Mouse (Mus musculus) left cerebral cortex, postnatal 4 days (tissue): ENCODE measurements at regions not wholly inside any gene's neighbourhood (a gene's known extent, or its start where the extent isn't known, plus 50 kb on each side); places are given as distances from the start of the nearest gene placed in this dataset.

Experiments
- DNase-seq: peaks from one replicate; pipeline ENCODE4 v3.0.0-alpha.2; 2022
- intact Hi-C: fragments of 180-260 bp; cut with DNase I; formaldehyde crosslinking; loops from one replicate; pipeline ENCODE4 v1.15.1; 2025

GRCm38 (mm10) chr12:92703731-92704130 is 854.8 kb upstream of the Sel1l start:
- DNase-seq = no peak
- intact Hi-C loops = no loop called here

GRCm38 (mm10) chr12:92692956-92693355 is 844.0 kb upstream of the Sel1l start:
- intact Hi-C loops = no loop called here
- no peak for DNase-seq

DNA sequence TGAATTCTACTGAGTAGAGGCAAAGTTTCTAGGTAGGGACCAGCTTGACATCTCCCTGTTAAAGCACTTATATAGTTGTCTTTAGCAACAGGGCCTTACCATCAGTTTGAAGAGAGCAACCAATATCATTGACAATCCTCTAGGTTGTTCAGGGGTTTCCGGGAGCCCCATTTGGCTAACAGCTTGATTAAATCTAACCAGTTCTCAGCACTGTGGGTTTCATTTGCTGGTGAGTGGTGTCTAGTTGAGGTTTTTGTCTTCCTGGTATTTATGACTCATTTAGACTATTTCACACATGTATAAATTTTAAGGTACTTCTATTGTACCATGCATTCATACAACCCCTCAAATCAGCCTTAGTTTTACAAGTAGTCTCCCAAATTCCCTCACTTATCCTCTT is 823.4 kb upstream of the Sel1l start:
- no peak for DNase-seq
- intact Hi-C loops = no loop called here

DNA sequence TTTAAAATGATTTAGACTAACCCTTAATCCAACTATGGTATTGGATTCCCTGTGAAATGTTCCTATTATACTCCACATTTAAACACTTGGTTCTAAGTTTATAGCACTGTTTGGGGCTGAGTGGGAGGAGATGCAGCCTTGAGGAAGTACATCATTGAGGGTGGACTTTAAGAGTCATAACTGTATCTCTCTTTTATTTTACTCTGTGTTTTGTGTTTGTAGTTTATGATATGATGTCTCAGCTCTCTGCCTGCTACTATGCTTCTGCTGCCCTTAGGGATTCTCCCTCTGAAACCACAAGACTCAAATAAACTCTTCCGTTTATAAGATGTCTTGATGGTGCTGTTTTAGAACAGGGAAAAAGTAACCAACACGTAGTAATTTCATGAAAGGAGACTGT is 797.7 kb upstream of the Sel1l start:
- intact Hi-C loops = no loop called here

DNA sequence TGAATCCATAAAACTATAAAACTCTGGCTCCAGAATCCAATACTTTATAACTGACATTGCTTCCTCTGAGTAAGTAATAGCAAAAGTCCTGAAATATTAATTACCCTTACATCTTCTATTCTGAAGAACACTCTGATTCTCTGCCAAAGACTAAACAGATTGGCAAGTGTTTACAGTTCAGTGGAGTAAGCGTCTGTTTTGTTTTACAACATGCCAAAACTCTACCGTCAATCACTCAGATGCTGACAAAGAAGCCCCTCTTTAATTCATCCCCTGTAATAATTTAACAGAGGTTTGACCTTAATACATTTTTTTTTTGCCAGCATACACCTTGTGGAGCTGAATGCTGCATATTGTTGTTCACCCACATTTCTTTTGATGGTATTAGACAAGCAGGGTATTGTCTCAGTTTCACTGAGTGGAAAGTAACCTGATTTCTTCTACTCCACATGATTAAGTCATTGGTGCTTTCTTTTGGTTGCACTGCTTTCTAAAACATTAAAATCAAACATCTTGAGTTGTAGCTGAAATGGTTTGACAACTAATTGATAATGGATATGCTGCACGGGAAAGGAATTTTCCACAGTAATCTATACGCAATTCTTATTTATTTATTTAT is 796.2 kb upstream of the Sel1l start:
- DNase-seq = no peak
- intact Hi-C loops = no loop called here

More for the DNA sequence above, 797.7 kb upstream of the Sel1l start:
- no peak for DNase-seq

GRCm38 (mm10) chr12:92619120-92619519 is 770.2 kb upstream of the Sel1l start:
- DNase-seq = no peak
- intact Hi-C loops = no loop called here

DNA sequence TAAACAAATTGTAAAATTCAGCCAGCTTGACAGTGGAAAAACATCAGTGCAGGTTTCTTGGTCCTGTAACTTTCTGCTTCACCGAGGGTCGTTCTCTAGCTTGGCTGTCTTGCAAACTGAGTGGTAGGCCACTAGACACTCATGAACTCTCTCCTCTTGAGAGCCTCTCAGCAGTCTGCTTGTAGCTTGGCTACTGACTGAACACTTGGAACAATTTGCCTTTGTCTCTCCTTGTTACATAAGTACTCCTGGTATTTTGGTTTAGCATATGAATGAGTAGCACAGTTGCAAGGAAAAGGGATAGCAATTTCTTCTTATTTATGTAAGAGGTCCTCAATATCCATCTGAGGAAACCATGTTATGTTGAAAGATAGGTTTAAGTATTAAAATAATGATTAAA is 769.6 kb upstream of the Sel1l start:
- DNase-seq = no peak
- intact Hi-C loops = no loop called here

DNA sequence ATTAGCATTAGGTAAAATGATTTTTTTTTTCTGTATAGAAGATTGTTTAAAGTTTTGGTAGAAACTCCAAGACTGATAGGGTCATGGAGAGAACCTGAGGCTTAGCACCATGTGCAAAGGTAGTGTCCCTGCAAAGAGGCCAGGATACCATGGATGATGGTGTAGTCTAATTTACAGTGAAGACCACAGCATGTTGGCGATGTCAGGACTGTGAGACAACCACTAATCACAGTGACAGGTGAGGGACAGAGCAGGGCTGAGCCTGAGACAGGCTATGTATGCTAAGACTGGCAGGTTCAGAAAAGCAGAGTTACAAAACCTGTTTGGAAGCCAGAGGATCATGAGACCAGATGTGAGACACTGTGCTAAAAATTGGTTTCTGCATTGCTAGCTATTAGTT is 752.7 kb upstream of the Sel1l start:
- intact Hi-C loops = no loop called here
- DNase-seq = no peak

DNA sequence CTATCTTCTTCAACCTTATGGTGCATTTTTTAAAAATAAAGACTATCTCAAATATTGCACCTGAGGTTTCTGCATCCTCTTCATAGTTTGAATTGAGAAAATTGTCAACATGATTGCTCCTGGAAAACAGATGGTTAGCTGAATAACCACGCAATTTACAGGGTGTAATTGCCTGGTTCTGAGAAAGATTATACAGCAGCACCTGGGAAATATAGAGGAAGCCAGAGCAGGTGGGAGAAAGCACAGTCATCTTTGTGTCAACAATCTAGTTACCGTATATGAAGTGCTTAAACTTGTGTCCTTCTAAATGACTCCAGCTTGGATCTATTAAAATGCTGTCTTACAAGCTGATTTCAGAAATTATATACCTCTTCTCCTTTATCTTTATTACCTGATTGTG is 740.8 kb upstream of the Sel1l start:
- intact Hi-C loops = no loop called here
- no peak for DNase-seq

- intact Hi-C loops = no loop called here
- DNase-seq = no peak
Measured at GRCm38 (mm10) chr12:92589305-92589704, 740.3 kb upstream of the Sel1l start.

GRCm38 (mm10) chr12:92578596-92578995 is 729.6 kb upstream of the Sel1l start:
- intact Hi-C loops = no loop called here
- DNase-seq = no peak
